In the genomic region with DNA sequence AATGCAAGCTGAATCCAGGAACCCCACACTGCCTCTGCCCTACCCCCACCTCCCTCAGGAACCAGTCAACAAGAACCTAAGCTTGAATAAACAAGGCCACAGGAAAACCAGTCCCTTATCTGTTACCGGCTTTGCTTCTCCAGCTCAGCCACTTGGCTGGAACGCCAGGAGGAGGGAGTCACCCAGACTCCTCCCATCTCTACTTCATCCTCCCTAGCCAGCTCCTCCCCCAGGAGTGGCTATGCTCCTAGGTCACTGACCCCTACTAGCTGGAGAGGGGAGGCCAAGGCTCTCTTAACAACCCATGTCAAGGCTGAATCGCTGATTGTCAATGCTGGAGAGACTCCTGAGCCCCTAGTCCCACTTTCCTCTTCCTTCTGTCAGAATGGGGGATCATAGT, we compare ENCODE assay signal across 8 mouse cellular contexts. TPM values are rescaled to one million over a fixed set of nuclear protein-coding genes. Genes with fewer than 3 reads are reported as not detected.
DNase-seq lines count a peak whose midpoint lies in the region; ATAC-seq and TF ChIP-seq lines count a peak whose summit lies in the region.

No protein-coding gene starts in this region.

- no peak for TF ChIP-seq CTCF in heart, postnatal 0 days (IDR thresholded peaks at IDR 0.05; ENCODE audit: low read depth)

- no peaks in the 10 kb centered on the region for H3K27me3 ChIP-seq in heart, postnatal 0 days (ENCODE audit: control insufficient read depth, insufficient read depth, low read length)
- no peaks in the 10 kb centered on the region for H3K27me3 ChIP-seq in neural tube, embryonic 13.5 days

- H3K9ac ChIP-seq in heart, postnatal 0 days (replicated peaks; ENCODE audit: low read depth, low read length), result 0 out of 2 replicates have a peak overlapping the region, but pooled peaks have one; percentile 11
- no peak overlapping the region for H3K9ac ChIP-seq in neural tube, embryonic 13.5 days

- H3K4me2 ChIP-seq in heart, postnatal 0 days (ENCODE audit: low read depth, low read length), result no peak overlapping the region
- no peak overlapping the region for H3K4me2 ChIP-seq in neural tube, embryonic 13.5 days

- peak; percentile 91 for ATAC-seq in heart, postnatal 0 days (ENCODE audit: insufficient read depth, low read depth)
- ATAC-seq in neural tube, embryonic 13.5 days (ENCODE audit: low read depth), result no peak

- no peaks in the 10 kb centered on the region for H3K36me3 ChIP-seq in heart, postnatal 0 days (replicated peaks; ENCODE audit: control insufficient read depth, insufficient read depth, low read length)
- no peaks in the 10 kb centered on the region for H3K36me3 ChIP-seq in neural tube, embryonic 13.5 days

- 2% methylated on average over 3 of the region's 3 CpGs for whole genome bisulfite sequencing in heart, postnatal 0 days
- WGBS in large intestine, adult 2 months, result 12% methylated on average over 3 of the region's 3 CpGs
- 17% methylated on average over 3 of the region's 3 CpGs for WGBS in neural tube, embryonic 13.5 days

- H3K9me3 ChIP-seq in heart, postnatal 0 days (replicated peaks; ENCODE audit: control insufficient read depth, low read length), result no peaks in the 10 kb centered on the region
- no peaks in the 10 kb centered on the region for H3K9me3 ChIP-seq in neural tube, embryonic 13.5 days

- DNase-seq in gastrocnemius, adult 18-20 months (ENCODE audit: low spot score), result peak; percentile 82
- no peak for DNase-seq in gastrocnemius, postnatal 4 days (ENCODE audit: low spot score in 2 of 2)
- DNase-seq in embryo, embryonic 9.5 days (ENCODE audit: extremely low spot score), result peak; percentile 77
- peak; percentile 93 for DNase-seq in heart, postnatal 0 days (ENCODE audit: low spot score)
- DNase-seq in large intestine, adult 2 months (ENCODE audit: low read depth, low spot score), result peak; percentile 58
- DNase-seq in MN1 (ENCODE audit: low spot score), result no peak
- no peak for DNase-seq in left cerebral cortex, adult 9 months (ENCODE audit: low spot score in 2 of 2)

- TF ChIP-seq EP300 in heart, postnatal 0 days (IDR thresholded peaks at IDR 0.05; ENCODE audit: low read depth), result peak; percentile 76; the same call in 1 of the 2 replicates

- peak overlapping the region; percentile 95 for H3K27ac ChIP-seq in heart, postnatal 0 days (ENCODE audit: low read depth)
- H3K27ac ChIP-seq in neural tube, embryonic 13.5 days (replicated peaks), result 0 out of 2 replicates have a peak overlapping the region, but pooled peaks have one; percentile 20

- no peak overlapping the region for H3K4me3 ChIP-seq in heart, postnatal 0 days (ENCODE audit: low read depth, low read length)
- no peak overlapping the region for H3K4me3 ChIP-seq in neural tube, embryonic 13.5 days

- peaks cover 27% of the 10 kb centered on the region for H3K4me1 ChIP-seq in heart, postnatal 0 days (ENCODE audit: control insufficient read depth, insufficient read depth)
- peaks cover 17% of the 10 kb centered on the region; the same call in 1 of the 2 replicates for H3K4me1 ChIP-seq in neural tube, embryonic 13.5 days (replicated peaks)

RNA-seq across cellular contexts. Expression of gene Zfp36l1, which starts 28.9 kb away (rescaled TPM):
- total RNA-seq in gastrocnemius, adult 18-20 months (2021), result 10 to 100 TPM; 20.1 to 34.4 TPM
- total RNA-seq in gastrocnemius, postnatal 4 days (2021), result 100 to 1,000 TPM; 132 to 157 TPM
- 80.6 and 85.1 TPM in 2 replicates for total RNA-seq in heart, postnatal 0 days (2014; rRNA removed; ENCODE audit: low replicate concordance)
- 60.3 and 69.6 TPM in 2 replicates for polyA plus RNA-seq in heart, postnatal 0 days (2015; fragmentation: Nextera tagmentation; extraction: Ambion mirVana)
- polyA plus RNA-seq in large intestine, adult 2 months (2012; rRNA removed), result 40.2 and 69.1 TPM in 2 replicates
- 49.6 and 57.4 TPM in 2 replicates for polyA plus RNA-seq in neural tube, embryonic 13.5 days (2015; fragmentation: Nextera tagmentation; extraction: Ambion mirVana)

Comparison
In these comparisons a context has a peak if more than half of its experiments do, and no peak if none do; other contexts are left out.
1. DNase-seq: peak in gastrocnemius, adult 18-20 months (single experiment), embryo, embryonic 9.5 days (single experiment), heart, postnatal 0 days (single experiment) and large intestine, adult 2 months (single experiment); none in gastrocnemius, postnatal 4 days (0 of 2), MN1 (single experiment) and left cerebral cortex, adult 9 months (0 of 2).